Mouse (Mus musculus) 3T3-L1 (cell line): Measurements from ENCODE around the gene Tsnaxip1.
"Not testable (repeated sequence)": the region's sequence is repeated elsewhere in the genome, so short reads cannot be mapped to it uniquely, and the experiment has no call there.

Experiments
- DNase-seq: peaks from one replicate; pipeline ENCODE4 v3.0.0-alpha.2; 2015; ENCODE audit warnings: low read depth, low spot score

Tsnaxip1 gene

DNA sequence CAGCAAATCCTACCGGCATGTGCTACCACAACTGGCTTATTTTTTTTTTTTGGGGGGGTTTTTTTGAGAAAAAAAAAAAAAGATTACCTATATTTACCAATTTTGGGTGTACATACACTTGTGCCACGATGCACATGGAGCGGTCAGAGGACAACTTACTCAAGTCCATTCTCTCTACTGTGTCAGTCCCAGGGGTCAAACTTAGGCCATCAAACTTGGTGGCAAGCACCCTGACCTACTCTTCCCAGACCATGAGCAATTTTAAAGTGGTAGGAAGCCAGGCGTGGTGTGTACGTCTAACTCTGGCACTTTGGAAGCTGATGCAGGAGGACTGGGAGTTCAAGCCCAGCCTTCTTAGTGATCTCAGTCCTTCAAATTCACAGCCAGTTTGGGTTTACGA, 14.3 kb upstream of the Tsnaxip1 start:
- DNase-seq: no peak

- DNase-seq: no peak
Observed at GRCm38 (mm10) chr8:105819659-105820058, 7.9 kb upstream of the Tsnaxip1 start.

DNA sequence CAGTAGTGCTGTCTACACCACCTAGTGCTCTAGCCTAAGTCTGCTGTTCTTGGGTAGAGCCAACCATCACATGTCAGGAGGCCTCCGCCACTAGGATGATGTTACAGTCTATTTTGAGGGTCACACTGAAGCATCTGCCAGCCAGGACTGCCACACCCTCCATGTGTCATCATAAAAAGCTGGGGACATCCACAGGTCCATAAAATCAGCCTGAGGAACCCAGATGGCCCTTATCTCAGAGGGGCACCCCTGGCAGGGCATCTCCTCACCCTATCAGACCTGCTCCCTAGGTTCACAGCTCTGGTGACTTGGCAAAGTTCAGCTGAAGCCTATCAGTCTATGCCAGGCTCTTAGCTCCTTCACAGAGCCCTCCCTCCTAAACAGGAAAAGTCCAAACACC, 6.6 kb upstream of the Tsnaxip1 start:
- DNase-seq: no peak

DNA sequence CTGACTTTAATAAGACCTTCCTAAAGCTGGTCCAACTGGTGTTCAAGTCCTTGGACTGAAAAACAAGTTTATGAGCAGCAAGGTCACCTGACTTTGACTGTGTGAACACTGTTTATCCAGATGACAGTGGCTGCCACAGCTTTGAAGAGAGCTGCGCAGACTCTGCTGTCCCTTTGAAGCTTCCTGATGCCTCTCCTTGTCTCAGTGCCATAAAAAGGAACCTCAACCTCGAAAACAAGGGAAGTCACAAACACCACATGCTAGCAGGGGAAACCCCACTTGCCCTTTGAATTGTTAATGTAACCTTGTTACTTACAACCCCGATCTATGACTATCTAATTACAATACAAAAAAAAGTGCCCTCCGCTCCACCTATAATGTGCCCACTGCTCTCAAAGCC, 2.0 kb upstream of the Tsnaxip1 start:
- no peak for DNase-seq

GRCm38 (mm10) chr8:105826379-105826778, 1.2 kb upstream of the Tsnaxip1 start:
- DNase-seq: peak; percentile 41

DNA sequence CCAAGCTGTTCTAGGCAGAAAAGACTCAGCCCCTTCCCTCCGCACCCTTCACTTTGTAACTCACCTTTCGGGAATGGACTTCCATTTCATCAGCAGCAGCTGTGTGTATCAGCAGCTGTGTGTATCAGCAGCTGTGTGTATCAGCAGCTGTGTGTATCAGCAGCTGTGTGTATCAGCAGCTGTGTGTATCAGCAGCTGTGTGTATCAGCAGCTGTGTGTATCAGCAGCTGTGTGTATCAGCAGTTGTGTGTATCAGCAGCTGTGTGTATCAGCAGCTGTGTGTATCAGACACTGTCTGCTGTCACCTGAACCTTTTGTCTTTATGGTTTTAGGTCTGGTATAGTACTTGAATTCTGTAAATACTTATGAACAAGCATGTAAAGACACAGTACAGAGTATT, 6.2 kb downstream of the Tsnaxip1 start:
- not testable (repeated sequence) for DNase-seq

GRCm38 (mm10) chr8:105835318-105835717, 7.8 kb downstream of the Tsnaxip1 start:
- DNase-seq: peak; percentile 89

DNA sequence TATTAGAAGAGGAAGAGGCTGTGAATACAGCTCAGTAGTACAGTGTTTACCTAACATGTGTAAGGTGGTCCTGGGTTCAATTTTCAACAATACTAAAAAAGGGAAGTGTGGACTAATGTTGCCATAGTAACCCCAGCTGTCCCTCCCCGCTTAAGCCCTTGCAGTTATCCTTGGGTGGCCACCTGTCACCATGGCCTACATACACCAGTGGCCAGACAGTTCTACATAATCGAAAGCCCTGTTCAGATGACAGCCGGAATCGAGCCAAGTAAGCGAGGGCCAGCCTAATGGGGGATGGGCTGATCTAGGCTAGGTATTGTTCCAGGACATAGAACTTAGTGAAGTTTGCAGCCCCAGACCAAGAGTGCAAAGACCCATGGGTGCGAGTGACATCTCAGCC, 9.5 kb downstream of the Tsnaxip1 start:
- DNase-seq: no peak

- no peak for DNase-seq
Observed at GRCm38 (mm10) chr8:105839209-105839608, 11.7 kb downstream of the Tsnaxip1 start.

DNA sequence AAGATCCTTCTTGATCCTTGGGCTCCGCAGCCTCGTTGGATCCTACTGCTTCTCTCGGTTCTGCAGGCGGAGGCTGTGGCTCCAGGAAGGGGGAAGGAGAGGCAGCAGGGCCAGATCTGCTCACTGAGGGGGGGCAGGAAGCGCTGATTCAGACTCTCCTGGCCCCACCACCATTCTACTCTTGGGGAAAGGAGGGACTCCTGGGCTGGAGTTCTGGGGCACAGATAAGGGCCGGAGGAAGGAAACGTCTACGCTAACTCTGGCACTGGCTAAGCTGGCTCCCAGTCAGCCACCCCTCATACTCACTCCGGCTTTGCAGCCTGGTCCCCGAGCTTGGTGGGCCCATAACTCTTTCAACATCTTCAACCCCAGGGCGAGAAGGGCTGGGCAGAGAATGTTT, 19.1 kb downstream of the Tsnaxip1 start:
- no peak for DNase-seq

- DNase-seq: no peak
Observed at GRCm38 (mm10) chr8:105850014-105850413, 22.5 kb downstream of the Tsnaxip1 start.

DNA sequence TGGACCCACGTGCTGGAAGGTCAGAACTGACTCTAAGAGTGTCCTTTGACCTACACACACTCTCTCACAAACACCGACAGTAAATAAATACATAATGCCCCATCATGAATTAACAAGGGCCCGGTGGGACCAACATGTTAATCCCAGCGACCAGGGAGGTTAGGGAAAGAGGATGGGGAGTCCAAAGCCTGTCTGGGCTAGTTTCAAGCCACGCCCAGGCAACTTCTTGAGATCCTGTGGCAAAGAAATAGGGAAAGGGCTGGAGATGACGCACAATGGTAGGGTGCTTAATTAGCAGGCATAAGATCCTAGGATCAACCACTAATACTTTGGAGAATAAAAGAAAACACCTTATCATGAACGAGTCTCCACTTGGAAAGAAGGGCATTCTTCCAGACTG, 23.1 kb downstream of the Tsnaxip1 start:
- DNase-seq: no peak

DNA sequence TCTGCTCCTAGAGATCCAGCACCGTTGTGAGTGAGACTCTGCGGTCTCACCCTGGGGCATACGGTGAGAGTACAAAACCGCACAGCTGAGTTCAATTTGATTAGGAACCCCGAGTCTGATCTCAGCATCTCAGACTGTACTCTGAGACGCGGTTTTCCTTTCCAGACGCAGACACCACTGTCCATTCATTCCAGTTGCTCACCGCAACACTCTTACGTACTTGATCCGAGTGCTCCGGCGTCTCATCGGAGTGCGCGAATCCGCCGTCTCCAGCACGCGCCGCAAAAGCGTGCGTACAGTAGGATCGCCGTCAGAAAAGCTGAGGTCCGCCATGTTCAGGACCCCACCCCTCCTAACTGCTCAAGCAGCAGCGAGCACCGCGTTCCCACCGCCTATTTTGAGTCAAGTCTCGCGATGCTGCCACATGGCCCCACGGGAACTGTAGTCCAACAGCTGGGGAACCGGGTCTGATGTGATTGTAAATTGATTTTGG, 24.2 kb downstream of the Tsnaxip1 start:
- peak; percentile 97 for DNase-seq

- no peak for DNase-seq
Observed at GRCm38 (mm10) chr8:105852146-105852729, 24.7 kb downstream of the Tsnaxip1 start.

GRCm38 (mm10) chr8:105853178-105853577, 25.6 kb downstream of the Tsnaxip1 start, which contains the start of gene Cenpt:
Gene Cenpt, minus strand, starts transcription at chr8:105853278.
- no peak for DNase-seq

GRCm38 (mm10) chr8:105854303-105854702, 26.8 kb downstream of the Tsnaxip1 start:
- DNase-seq: no peak

DNA sequence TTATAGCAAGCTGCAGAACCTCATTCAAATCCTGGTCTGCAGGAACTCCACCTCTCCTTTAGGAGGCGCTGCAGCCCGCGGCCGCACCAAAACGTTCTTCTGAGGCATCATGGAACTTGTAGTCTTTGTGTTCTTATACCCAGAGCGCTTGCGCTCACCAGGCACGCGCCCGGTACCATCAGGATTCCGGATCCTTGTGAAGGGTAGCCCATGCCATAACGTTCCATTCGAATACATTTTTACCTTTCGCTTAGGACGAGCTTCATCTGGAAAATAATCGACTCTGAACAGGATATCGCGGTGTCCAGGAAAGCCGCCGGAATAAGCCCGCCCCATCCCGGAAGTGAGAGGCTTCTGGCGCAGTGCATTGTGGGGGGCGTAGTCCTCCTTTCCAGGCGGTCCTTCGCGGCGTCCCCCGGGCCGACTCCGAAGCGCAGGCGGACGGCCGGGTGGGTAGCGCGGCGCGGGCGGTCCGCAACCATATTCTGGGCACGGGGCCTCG, 27.2 kb downstream of the Tsnaxip1 start, which contains the start of gene Thap11:
TSS of gene Thap11 (plus strand) at position 418 of the 502 bp plus-strand sequence.
- DNase-seq: peak; percentile 97

GRCm38 (mm10) chr8:105855248-105856167, 28.0 kb downstream of the Tsnaxip1 start:
- DNase-seq: peak; percentile 61

DNA sequence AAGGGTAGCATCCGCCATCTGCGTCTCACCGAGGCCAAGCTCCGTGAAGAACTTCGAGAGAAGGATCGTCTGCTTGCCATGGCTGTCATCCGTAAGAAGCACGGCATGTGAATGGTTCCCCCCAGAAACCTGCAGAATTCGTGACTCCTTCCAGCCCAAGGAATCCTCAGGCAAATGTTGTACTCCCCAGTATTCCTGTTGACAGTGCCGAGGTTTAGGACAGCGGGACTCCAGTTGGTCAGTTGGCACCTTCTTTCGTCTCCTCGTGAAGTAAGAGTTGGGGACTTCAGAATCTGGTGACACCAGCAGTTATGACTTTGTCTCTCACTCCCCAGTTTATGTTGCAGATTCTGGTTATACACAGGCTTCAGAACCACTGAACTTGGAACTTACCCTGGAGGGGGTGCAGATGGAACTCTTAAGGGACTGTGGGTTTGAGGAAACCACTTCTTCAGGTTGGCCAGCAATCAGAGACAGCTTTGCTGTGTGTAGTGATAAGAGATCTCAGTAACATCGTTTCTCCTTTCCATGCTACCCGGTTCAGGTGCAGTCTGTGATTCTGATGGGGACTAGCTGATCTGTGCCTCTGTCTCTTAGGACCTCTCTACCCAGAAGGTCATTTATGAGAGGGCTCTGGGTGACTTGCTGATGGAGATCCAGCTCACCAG, 28.8 kb downstream of the Tsnaxip1 start:
- DNase-seq: peak; percentile 40

DNA sequence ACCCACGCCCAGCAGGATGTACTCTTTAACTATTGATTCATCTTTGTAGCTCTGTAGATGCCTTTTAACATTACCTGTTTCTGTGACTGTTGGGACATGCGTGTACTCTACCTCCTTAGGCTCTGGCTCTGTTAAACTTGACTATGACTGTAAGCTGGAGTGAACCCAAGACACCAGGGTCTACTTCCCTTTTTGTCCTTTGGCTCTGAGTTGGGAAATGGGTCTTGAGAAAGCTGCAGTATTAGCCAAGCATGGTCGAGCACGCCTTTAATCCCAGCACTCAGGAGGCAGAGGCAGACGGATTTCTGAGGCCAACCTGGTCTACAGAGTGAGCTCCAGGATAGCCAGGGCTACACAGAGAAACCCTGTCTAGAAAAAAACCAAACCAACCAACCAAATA, 31.0 kb downstream of the Tsnaxip1 start:
- DNase-seq: no peak

DNA sequence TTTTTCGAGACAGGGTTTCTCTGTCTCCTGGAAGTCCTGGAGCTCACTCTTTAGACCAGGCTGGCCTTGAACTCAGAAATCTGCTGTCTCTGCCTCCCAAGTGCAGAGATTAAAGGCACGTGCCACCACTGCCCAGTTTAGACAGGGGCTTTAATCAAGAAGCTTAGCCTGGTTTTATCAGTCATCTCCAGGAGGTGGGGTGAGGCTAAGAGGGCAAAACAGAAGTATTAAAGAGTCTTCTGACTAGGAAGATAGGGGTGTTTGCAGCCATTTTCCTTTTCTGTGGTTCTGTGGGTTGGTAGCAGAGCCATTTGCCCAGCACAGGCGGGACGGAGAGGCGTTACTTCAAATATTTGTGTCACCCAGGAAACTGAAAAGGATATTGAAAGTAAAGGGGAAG, 31.8 kb downstream of the Tsnaxip1 start:
- DNase-seq: no peak
